Mouse (Mus musculus) E14TG2a.4 (cell line): ENCODE results near the gene Dnajc6.

Source experiments
- H3K27me3 ChIP-seq: 2 replicates; pipeline ENCODE4 v1.6.1; 2014; ENCODE audit warnings: low read length, control low read depth; ENCODE audit not compliant: insufficient read depth
- H3K36me3 ChIP-seq: 2 replicates; pipeline ENCODE4 v1.6.1; 2014; ENCODE audit warnings: low read length, control low read depth; ENCODE audit not compliant: insufficient read depth
- H3K4me1 ChIP-seq: replicated peaks from 2 replicates; pipeline ENCODE4 v1.6.1; 2014; ENCODE audit warnings: low read depth, low read length, control low read depth
- H3K4me3 ChIP-seq: replicated peaks from 2 replicates; pipeline ENCODE4 v1.5.1; 2014; ENCODE audit warnings: mild to moderate bottlenecking, low read length
- H3K9me3 ChIP-seq: 2 replicates; pipeline ENCODE4 v1.6.1; 2014; ENCODE audit warnings: low read length, control low read depth
- CTCF ChIP-seq: conservative IDR thresholded peaks from 2 replicates; pipeline ENCODE4 v1.5.1; 2014; ENCODE audit warnings: low read length
- NANOG ChIP-seq: IDR thresholded peaks from 2 replicates; pipeline ENCODE4 v1.6.1; 2014; ENCODE audit warnings: borderline replicate concordance, low read length, mixed read lengths
- POU5F1 ChIP-seq: IDR thresholded peaks from 2 replicates; pipeline ENCODE4 v1.6.1; 2014; ENCODE audit warnings: low read length, borderline replicate concordance

The Dnajc6 gene

DNA sequence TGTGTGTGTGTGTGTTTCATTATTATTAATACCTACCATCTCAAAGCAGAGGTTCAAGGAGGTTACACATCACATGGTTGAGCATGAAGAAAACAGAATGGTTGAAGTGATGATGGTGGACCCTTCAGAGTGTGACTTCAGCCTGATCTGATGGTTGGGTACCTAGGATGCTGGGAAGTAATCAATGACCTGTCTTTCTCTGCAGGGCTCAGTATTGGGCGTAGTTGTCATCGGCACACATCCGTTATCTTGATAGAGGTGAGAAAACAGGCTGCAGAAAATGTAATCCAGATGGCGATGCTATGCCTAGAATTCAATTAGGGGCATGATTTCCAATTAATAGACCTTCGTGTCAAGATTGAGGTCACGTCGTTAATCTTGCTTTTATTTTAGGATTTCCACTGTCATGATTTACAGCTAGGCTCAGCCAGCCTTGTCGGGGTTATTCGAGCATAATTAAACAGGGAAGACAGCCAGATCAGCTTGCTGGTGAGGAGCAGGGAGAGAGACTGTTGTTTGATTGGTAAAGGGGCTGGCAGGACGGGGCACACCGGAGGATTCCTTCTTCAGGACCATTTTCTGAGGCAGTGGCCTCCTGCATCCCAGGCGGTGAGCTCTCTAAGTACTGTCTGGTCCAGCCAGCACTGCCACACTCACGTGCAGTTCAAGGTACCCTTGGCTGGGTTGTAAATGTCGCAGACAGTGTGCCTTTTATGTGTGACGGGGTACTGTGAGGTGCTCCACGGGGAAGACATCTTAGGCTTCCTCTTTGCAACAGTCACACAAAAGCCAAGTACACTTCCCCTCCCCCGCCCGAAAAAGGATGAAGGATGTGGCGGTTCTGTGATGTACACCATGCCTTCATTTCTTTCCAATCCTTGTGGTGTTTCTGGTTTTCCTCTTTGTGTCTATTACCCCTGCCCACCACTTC lies 88.3 kb downstream of the Dnajc6 start:
- H3K4me1 ChIP-seq = peaks cover 31% of the 10 kb centered on the region
- TF ChIP-seq NANOG = no peak
- no peak for TF ChIP-seq POU5F1
- no peak for TF ChIP-seq CTCF
- peaks cover 5% of the 10 kb centered on the region; the same call in 1 of the 2 replicates for H3K36me3 ChIP-seq
- 0 out of 2 replicates have a peak overlapping the region, but pooled peaks have one; percentile 10 for H3K4me3 ChIP-seq
- H3K27me3 ChIP-seq = no peaks in the 10 kb centered on the region
- no peaks in the 10 kb centered on the region for H3K9me3 ChIP-seq

DNA sequence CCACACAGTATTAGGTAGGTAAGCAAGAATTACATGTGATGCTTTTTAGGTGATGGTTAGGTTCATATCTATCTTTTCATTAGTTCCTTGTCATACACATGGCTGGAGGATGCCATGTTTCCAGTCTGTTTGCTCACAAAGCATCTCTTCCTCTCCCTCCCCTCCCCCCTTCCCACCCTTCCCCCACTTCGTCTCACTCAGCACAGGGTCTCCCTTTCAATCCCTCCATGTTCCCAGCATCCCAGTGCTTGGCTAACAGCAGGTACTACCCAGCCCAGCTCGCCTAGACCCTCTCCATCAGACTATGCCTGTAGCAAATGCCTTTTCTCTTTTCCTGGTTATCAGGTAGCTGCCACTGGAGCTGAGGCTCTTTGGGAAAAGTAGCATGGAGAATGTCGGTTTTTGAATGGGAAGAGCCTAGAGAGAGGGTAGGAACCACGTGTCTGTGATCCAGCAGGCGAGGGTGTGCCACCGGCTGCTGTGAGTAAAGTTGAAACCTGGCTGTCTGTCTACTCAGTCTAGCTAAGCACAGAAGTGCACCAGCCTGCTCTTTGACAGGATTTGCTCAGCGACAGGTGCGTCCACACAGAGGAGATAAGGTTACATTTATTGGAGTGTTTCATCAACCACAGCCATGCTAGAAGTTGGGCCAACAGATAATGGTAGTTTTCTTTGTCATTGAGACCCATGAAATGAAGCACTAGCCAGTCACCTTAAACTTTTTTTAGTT lies 89.2 kb downstream of the Dnajc6 start:
- H3K9me3 ChIP-seq = no peaks in the 10 kb centered on the region
- no peaks in the 10 kb centered on the region for H3K27me3 ChIP-seq
- TF ChIP-seq CTCF (no peak), POU5F1 (no peak), NANOG (no peak)
- H3K4me3 ChIP-seq = no peak overlapping the region
- H3K4me1 ChIP-seq = peaks cover 31% of the 10 kb centered on the region
- peaks cover 5% of the 10 kb centered on the region; the same call in 1 of the 2 replicates for H3K36me3 ChIP-seq

DNA sequence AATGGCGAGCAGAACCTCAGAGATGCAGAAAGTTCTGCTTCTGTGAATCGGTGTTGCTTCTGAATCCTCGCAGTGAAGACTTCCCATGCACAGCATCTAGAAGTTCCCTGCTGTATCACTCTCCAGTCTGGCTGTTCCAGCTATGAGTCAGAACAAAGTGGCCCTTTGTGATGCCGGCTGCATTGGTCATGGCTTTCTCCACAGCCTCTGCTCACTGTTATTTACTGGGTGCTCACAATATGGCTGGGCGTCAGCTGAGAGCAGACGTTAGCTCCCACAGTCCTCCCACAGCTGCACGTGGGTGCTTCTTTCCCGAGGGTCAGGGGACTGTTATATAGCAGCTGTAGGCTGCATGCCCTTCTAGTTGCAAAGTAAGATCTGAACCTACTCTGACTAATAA lies 92.5 kb downstream of the Dnajc6 start:
- Histone ChIP-seq H3K4me3 (no peak overlapping the region), H3K27me3 (no peaks in the 10 kb centered on the region), H3K9me3 (peaks cover 3% of the 10 kb centered on the region; the same call in 1 of the 2 replicates), H3K4me1 (peaks cover 47% of the 10 kb centered on the region), H3K36me3 (peaks cover 2% of the 10 kb centered on the region; the same call in 1 of the 2 replicates)
- TF ChIP-seq NANOG = no peak
- TF ChIP-seq POU5F1 = no peak
- no peak for TF ChIP-seq CTCF

DNA sequence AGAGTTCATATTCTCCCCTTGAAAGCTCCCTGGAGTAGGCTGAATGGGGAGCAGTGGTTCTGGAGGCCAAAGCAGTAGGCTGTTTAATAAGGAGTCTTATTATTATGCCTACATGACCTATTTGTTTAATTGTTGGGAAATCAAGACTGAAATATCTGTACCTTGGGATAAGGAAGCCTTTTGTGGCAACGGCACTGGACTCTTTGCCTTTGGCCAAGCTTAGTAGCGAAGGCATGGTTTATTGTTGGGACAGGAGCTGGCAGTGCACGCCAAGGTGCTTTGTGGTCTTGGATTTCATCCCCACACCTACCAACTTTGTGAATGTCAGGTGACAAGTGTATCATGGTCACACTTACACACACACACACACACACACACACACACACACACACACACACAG lies 93.3 kb downstream of the Dnajc6 start:
- Histone ChIP-seq H3K9me3 (peaks cover 3% of the 10 kb centered on the region; the same call in 1 of the 2 replicates), H3K4me3 (no peak overlapping the region), H3K27me3 (no peaks in the 10 kb centered on the region), H3K36me3 (no peaks in the 10 kb centered on the region), H3K4me1 (peaks cover 40% of the 10 kb centered on the region)
- no peak for TF ChIP-seq NANOG
- TF ChIP-seq POU5F1 = no peak
- TF ChIP-seq CTCF = no peak

DNA sequence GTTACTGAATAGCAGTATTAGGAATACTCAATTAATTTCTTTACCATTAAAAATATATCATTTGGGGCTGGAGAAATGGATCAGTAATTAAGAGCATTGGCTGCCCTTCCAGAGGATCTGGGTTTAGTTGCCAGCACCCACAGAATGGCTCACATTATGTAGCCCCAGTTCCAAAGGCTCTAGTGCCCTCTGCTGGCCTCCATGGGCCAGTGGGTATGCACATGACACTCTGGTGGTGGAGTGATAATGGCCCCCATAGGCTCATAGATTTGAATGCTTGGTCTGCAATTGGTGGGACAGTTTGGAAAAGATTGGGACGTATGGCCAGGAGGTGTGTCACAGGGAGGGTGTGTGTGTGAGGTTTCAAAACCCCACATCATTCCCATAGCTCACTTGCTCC lies 95.0 kb downstream of the Dnajc6 start:
- Histone ChIP-seq H3K4me3 (no peak overlapping the region), H3K9me3 (peaks cover 3% of the 10 kb centered on the region; the same call in 1 of the 2 replicates), H3K4me1 (peaks cover 27% of the 10 kb centered on the region), H3K27me3 (no peaks in the 10 kb centered on the region), H3K36me3 (no peaks in the 10 kb centered on the region)
- no peak for TF ChIP-seq POU5F1
- TF ChIP-seq CTCF = peak; percentile 38

DNA sequence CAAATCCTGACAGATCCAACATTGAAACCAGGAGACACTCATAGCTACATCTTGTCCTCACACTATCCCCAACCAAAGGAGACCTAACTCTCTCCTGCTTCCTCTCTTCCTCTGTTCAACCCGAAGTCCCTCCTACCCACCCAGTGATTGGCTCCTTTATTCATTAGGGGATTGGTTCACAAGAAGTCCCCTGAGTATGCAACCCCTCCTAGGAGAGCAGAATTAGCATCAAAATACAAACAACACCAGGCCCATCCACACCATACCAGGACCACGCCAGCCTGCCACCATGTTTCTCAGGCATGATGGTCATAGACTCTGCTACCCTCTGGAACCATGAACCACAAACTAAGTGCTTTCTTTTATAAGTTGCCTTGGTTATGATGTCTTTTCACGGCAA lies 96.0 kb downstream of the Dnajc6 start:
- no peak for TF ChIP-seq POU5F1
- TF ChIP-seq CTCF = no peak
- TF ChIP-seq NANOG = no peak
- Histone ChIP-seq H3K9me3 (peaks cover 3% of the 10 kb centered on the region; the same call in 1 of the 2 replicates), H3K4me3 (no peak overlapping the region), H3K36me3 (0 out of 2 replicates have a peak, but pooled peaks cover under 1% of the 10 kb centered on the region), H3K4me1 (peaks cover 27% of the 10 kb centered on the region), H3K27me3 (no peaks in the 10 kb centered on the region)

DNA sequence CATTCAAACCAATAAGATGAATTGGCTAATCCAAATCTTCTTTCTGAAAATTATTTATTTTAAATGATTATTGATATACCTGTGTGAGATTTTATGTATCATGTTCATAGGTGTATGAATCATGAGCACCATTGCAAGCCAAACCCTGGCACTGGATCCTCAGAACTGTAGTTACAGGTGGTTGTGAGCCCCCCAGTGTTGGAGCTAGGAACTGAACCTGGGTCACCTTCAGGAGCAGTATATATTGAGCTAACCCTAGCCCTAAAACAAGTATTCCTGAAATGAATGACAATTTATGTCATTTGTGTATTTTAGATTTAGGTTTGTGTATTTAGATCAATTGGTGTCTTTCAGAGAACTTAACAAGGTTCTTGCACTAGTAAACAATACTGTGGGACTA lies 105.3 kb downstream of the Dnajc6 start:
- H3K4me3 ChIP-seq = no peak overlapping the region
- TF ChIP-seq CTCF = peak; percentile 76
- no peak for TF ChIP-seq NANOG
- H3K4me1 ChIP-seq = no peaks in the 10 kb centered on the region
- no peaks in the 10 kb centered on the region for H3K9me3 ChIP-seq
- peaks cover 21% of the 10 kb centered on the region for H3K36me3 ChIP-seq
- no peaks in the 10 kb centered on the region for H3K27me3 ChIP-seq

DNA sequence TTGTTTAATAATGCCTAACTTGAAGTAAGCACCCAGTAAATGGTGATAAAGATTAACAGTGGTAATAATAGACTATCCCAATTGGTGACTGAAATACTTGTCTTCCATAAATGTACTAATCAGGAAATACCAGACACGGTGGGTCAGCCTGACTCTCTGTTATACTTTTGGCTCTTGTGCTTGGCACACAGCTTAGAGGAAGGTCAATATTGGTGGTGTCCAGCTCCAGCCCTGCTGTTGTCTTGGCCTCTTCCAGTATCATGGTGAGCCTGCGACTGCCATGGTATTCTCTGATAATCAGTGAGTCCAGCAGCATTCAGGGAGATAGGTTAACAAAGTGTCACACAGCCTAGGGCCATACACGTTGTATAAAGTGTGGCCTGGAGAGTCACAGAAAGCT lies 107.2 kb downstream of the Dnajc6 start:
- H3K9me3 ChIP-seq = no peaks in the 10 kb centered on the region
- no peak for TF ChIP-seq CTCF
- no peak for TF ChIP-seq NANOG
- no peak for TF ChIP-seq POU5F1
- H3K4me3 ChIP-seq = no peak overlapping the region
- no peaks in the 10 kb centered on the region for H3K27me3 ChIP-seq
- H3K4me1 ChIP-seq = no peaks in the 10 kb centered on the region
- peaks cover 32% of the 10 kb centered on the region for H3K36me3 ChIP-seq
